Mouse (Mus musculus) ES-E14 (cell line): ENCODE data around the gene Pcbp4.

Experiments
- CHD2 ChIP-seq: IDR thresholded peaks from 2 replicates; pipeline ENCODE4 v1.6.1; 2014; ENCODE audit warnings: mild to moderate bottlenecking, low read depth, low read length, inconsistent platforms
- HCFC1 ChIP-seq: IDR thresholded peaks from 2 replicates; pipeline ENCODE4 v1.6.1; 2012; ENCODE audit warnings: low read length, inconsistent platforms, borderline replicate concordance; ENCODE audit not compliant: insufficient read depth
- MAFK ChIP-seq: IDR thresholded peaks from 2 replicates; pipeline ENCODE4 v1.6.1; 2014; ENCODE audit warnings: mild to moderate bottlenecking, low read depth, low read length, inconsistent platforms; ENCODE audit not compliant: insufficient read depth
- ZC3H11A ChIP-seq: IDR thresholded peaks from 2 replicates; pipeline ENCODE4 v1.6.1; 2012; ENCODE audit warnings: low read depth, mild to moderate bottlenecking, inconsistent platforms, low read length, borderline replicate concordance
- ZNF384 ChIP-seq: IDR thresholded peaks from 2 replicates; pipeline ENCODE4 v1.6.1; 2012; ENCODE audit warnings: low read depth, low read length, inconsistent platforms

DNA sequence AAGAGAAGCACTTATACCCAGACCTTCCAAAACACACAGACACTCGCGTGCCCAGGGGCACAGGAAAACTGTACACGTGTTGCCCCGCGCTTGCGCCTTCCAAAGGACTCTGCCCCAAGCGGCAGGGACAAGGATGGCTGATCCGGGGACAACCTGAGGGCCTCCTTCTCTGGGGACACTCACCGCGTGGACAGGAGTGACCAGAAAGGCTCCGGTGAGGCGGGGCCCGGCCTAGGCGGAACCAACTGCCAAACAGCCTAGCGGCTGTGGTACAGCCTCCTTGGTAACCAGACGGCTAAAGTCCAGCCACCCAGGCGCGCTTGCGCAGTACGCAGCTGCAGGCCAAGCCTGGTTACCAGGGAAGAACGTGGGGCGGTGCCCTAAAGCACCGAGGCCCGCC is 5.7 kb upstream of the Pcbp4 start, which contains the start of the genes Abhd14b and Abhd14a:
- TF ChIP-seq ZC3H11A, result no peak
- TF ChIP-seq CHD2, result no peak
- TF ChIP-seq ZNF384, result no peak
- no peak for TF ChIP-seq MAFK
- TF ChIP-seq HCFC1, result no peak
